Mouse (Mus musculus) embryonic facial prominence, embryonic 14.5 days (tissue): ENCODE measurements around the gene Dnajc15. TPM values are rescaled to one million over a fixed set of nuclear protein-coding genes. Genes with fewer than 3 reads are reported as not detected.
"Not testable (repeated sequence)": the region's sequence is repeated elsewhere in the genome, so short reads cannot be mapped to it uniquely, and the experiment has no call there.

Source experiments
- ATAC-seq: fragments of 200-750 bp; cut with Nextera tagmentation; 2 replicates; pipeline ENCODE4 v1.8.0; 2017; ENCODE audit warnings: low read depth, moderate number of reproducible peaks, moderate TSS enrichment
- DNase-seq: peaks from one replicate; pipeline ENCODE4 v3.0.0-alpha.2; 2015; ENCODE audit warnings: low spot score
- H3K27ac ChIP-seq: fragments of 300-500 bp; sonication (generic); replicated peaks from 2 replicates; pipeline ENCODE4 v1.5.1; 2014; ENCODE audit warnings: low read depth, mild to moderate bottlenecking, low read length, moderate library complexity
- H3K27me3 ChIP-seq: fragments of 300-500 bp; sonication (generic); replicated peaks from 2 replicates; pipeline ENCODE4 v1.6.1; 2014; ENCODE audit warnings: low read length; ENCODE audit not compliant: control insufficient read depth, insufficient read depth
- H3K36me3 ChIP-seq: fragments of 300-500 bp; sonication (generic); 2 replicates; pipeline ENCODE4 v1.6.1; 2014; ENCODE audit warnings: low read length, mixed read lengths; ENCODE audit not compliant: control insufficient read depth, insufficient read depth
- H3K4me1 ChIP-seq: fragments of 300-500 bp; sonication (generic); 2 replicates; pipeline ENCODE4 v1.6.1; 2014; ENCODE audit warnings: antibody characterized with exemption, low read length; ENCODE audit not compliant: control insufficient read depth, insufficient read depth
- H3K4me2 ChIP-seq: fragments of 300-500 bp; sonication (generic); 2 replicates; pipeline ENCODE4 v1.6.1; 2014; ENCODE audit warnings: low read depth, mild to moderate bottlenecking, low read length, moderate library complexity, mixed read lengths
- H3K4me3 ChIP-seq: fragments of 300-500 bp; sonication (generic); 2 replicates; pipeline ENCODE4 v1.5.1; 2014; ENCODE audit warnings: low read depth, mild to moderate bottlenecking, low read length
- H3K9ac ChIP-seq: fragments of 300-500 bp; sonication (generic); 2 replicates; pipeline ENCODE4 v1.6.1; 2014; ENCODE audit warnings: low read depth, mild to moderate bottlenecking, low read length, moderate library complexity, mixed read lengths
- H3K9me3 ChIP-seq: fragments of 300-500 bp; sonication (generic); 2 replicates; pipeline ENCODE4 v1.6.1; 2016; ENCODE audit warnings: low read length; ENCODE audit not compliant: control insufficient read depth
- WGBS: fragments of 180-500 bp; shearing (Covaris S2); extraction: QIAGEN DNeasy Blood & Tissue Kit; methylation state at CpG from one replicate; pipeline ENCODE4 v1.1.7; 2014; 5-methylcytosine and 5-hydroxymethylcytosine counted together
- polyA plus RNA-seq: library from polyadenylated mRNA; unstranded; fragments of >200 nt; fragmentation: Nextera tagmentation; extraction: Ambion mirVana; gene quantifications from 2 replicates; pipeline ENCODE4 v1.2.1, GENCODE M21; 2014

Gene Dnajc15
- polyA plus RNA-seq, 1 experiment from 2014 or later = 107 TPM

DNA sequence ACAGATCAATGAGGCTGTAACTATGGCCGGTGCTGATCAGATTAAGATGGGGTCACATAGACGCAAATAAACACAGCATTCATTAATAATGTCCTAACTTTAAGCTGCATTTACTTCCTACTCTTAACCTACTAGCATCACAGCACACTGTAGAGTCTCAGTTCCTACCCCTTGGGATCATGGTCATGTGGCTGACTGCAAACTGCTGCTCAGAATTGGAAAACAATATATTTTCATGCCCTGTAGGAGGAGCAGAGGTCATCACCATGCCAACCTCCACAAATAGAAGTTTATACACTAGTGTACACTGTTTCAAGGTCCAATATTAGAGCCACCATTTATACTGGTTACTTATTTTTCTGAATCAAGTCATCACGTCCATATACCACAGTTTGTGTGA lies 21.0 kb upstream of the Dnajc15 start:
- ATAC-seq (no peak), DNase-seq (no peak)
- 77% methylated on average over 3 of the region's 3 CpGs for WGBS
- Histone ChIP-seq H3K27me3 (no peaks in the 10 kb centered on the region), H3K4me3 (no peak overlapping the region), H3K9me3 (no peaks in the 10 kb centered on the region), H3K4me1 (no peaks in the 10 kb centered on the region), H3K4me2 (no peak overlapping the region), H3K27ac (no peak overlapping the region), H3K9ac (no peak overlapping the region), H3K36me3 (no peaks in the 10 kb centered on the region)

DNA sequence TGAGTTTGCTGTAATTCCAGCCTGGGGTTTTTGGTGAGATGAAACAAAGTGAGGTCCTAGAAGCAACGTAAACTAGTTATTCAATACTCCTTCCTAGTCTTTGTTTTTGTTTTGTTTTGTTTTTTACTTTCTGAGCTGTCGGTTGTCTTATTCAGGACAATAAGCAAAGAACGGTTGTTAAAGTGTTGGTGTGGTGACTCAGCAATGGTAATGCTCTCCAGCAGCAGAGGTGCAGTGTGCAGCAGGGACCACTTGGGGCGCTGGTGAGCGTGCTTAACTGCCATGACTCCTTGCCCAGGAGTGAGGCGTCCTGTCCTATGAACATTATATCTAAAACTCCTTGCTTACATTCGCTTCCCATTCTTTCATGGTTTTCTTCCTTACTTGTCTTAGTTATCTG lies 15.0 kb upstream of the Dnajc15 start:
- Histone ChIP-seq H3K4me2 (no peak overlapping the region), H3K27ac (no peak overlapping the region), H3K4me1 (no peaks in the 10 kb centered on the region), H3K4me3 (no peak overlapping the region), H3K9me3 (no peaks in the 10 kb centered on the region), H3K9ac (no peak overlapping the region), H3K27me3 (no peaks in the 10 kb centered on the region), H3K36me3 (no peaks in the 10 kb centered on the region)
- DNase-seq = no peak
- WGBS = 84% methylated on average over 7 of the region's 7 CpGs
- no peak for ATAC-seq

DNA sequence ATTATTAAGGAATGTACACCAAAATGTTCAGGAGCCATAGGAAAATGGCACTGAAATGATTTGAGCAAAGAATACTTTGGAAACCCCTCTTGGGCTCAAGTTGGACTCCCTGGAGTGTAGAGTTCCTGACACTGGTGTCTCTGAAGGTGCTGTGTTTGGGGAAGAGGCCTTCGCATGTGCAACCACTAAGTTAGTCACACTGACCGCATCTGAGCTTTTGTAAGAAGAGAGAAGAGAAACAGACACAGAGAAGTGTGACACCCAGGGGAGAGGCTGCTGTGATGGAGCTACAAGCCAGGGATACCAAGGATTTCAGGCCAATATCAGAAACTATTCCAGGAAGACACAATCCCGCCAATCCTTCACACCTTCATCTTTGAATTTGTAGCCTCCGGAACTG lies 12.0 kb upstream of the Dnajc15 start:
- ATAC-seq = no peak
- H3K9me3 ChIP-seq = no peaks in the 10 kb centered on the region
- WGBS = 84% methylated on average over 4 of the region's 4 CpGs

DNA sequence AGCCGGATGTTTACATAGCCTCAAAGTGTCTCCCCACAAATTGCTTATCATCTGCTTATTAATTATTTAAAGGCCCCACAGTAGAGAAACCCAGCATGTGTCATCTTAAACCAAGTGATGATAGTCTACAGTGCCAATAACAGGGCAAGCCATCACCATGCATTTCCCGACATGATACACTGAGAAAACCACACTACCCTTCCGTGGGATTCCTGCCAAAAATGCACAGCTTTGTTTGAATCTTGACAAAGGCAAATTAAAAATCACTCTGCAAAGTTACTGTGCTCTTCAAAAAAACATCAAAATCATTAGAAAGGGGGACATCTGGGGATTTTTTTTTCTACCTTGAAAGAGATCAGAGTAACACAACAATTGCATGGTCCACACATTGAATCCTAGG lies 11.5 kb upstream of the Dnajc15 start:
- 70% methylated on average over 3 of the region's 3 CpGs for WGBS
- no peak overlapping the region for H3K4me3 ChIP-seq
- H3K36me3 ChIP-seq = no peaks in the 10 kb centered on the region
- H3K9me3 ChIP-seq = no peaks in the 10 kb centered on the region
- no peak overlapping the region for H3K9ac ChIP-seq
- DNase-seq = no peak
- no peak overlapping the region for H3K4me2 ChIP-seq
- no peaks in the 10 kb centered on the region for H3K4me1 ChIP-seq
- H3K27me3 ChIP-seq = no peaks in the 10 kb centered on the region
- ATAC-seq = no peak
- H3K27ac ChIP-seq = no peak overlapping the region

More for the DNA sequence above, 12.0 kb upstream of the Dnajc15 start:
- H3K27me3 ChIP-seq = no peaks in the 10 kb centered on the region
- DNase-seq = no peak
- no peak overlapping the region for H3K4me2 ChIP-seq
- no peaks in the 10 kb centered on the region for H3K4me1 ChIP-seq
- H3K9ac ChIP-seq = no peak overlapping the region
- H3K36me3 ChIP-seq = no peaks in the 10 kb centered on the region
- H3K27ac ChIP-seq = no peak overlapping the region
- no peak overlapping the region for H3K4me3 ChIP-seq

DNA sequence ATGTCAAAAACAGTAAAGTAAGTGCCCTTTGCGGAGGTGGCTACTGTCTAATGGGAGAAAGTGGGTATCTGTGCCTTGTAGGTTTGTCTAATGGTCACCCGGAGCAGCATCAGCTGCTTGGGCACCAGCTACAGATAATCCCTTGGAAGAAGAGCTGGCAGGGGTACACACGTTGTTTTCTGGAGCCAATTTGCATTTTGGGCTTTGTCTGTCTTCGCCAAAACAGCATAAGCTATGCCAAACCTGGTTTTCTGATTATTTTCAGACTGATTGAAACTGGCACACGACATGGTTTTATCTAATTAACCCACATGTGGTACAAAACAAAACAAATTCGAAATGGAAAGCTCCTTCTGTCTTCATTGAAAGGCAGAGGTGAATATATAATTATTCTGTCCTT lies 7.7 kb upstream of the Dnajc15 start:
- Histone ChIP-seq H3K4me2 (no peak overlapping the region), H3K27ac (no peak overlapping the region; the same call in 1 of the 2 replicates), H3K4me1 (no peaks in the 10 kb centered on the region), H3K9me3 (no peaks in the 10 kb centered on the region), H3K36me3 (no peaks in the 10 kb centered on the region), H3K27me3 (no peaks in the 10 kb centered on the region), H3K4me3 (no peak overlapping the region), H3K9ac (no peak overlapping the region)
- 63% methylated on average over 6 of the region's 6 CpGs for WGBS
- DNase-seq = peak; percentile 21
- ATAC-seq = no peak

DNA sequence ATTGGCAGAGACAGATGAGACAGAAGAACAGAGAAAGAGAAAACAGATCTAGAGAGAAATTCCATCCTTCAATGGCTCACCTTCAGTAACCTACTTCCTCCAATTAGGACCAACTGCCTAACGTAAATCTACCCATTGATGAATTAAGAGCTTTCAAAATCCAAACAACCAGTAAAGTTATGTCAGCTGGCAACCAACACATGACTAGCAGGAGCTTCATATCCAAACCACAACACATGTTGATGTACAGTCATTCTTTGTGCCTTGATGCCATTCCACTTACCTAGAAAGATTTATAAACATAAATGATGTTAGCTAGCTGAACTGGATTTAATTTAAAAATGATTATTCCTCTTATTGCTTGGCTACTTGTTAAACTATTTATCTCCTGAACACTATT lies 7.1 kb upstream of the Dnajc15 start:
- H3K9me3 ChIP-seq = no peaks in the 10 kb centered on the region
- no peak overlapping the region for H3K4me3 ChIP-seq
- H3K27ac ChIP-seq = no peak overlapping the region
- no peak for ATAC-seq
- H3K27me3 ChIP-seq = no peaks in the 10 kb centered on the region
- no peak overlapping the region for H3K9ac ChIP-seq
- H3K4me2 ChIP-seq = no peak overlapping the region
- DNase-seq = no peak
- no peaks in the 10 kb centered on the region for H3K4me1 ChIP-seq
- no peaks in the 10 kb centered on the region for H3K36me3 ChIP-seq
- 43% methylated on average over 1 of the region's 1 CpGs for WGBS

DNA sequence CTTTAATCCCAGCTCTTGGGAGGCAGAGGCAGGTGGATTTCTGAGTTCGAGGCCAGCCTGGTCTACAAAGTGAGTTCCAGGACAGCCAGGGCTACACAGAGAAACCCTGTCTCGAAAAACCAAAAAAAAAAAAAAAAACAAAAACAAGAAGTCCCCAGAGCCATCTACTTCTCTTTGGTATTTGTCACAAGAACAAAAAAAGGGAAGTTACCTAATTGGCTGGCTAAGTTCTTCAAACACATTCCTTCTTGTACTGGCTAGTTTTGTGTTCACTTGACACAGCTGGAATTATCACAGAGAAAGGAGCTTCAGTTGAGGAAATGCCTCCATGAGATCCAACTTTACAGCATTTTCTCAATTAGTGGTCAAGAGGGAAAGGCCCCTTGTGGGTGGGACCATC lies 3.0 kb upstream of the Dnajc15 start:
- not testable (repeated sequence) for H3K36me3 ChIP-seq, H3K9ac ChIP-seq, DNase-seq, H3K27me3 ChIP-seq, H3K4me1 ChIP-seq, ATAC-seq, H3K4me2 ChIP-seq, H3K9me3 ChIP-seq, H3K4me3 ChIP-seq, H3K27ac ChIP-seq
- 57% methylated on average over 1 of the region's 2 CpGs for WGBS

DNA sequence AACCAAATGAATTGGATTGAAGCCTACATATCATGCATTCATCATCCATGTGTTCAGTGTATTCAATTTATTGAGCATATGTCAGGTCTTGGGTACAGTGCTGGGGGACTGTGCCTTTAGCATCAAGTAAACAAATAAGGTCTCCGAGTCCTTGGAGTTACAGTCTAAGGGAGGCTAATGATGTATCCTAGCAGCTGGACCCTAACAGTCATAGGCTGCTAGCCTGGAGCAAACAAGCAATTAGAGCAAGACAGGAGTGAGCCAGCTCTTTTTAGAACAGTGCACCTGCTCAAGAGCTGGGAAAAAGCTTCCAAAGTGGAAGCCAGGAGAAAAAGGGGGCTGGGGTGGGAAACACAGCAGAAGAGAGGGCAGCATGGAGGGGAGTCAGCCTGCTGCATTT lies 1.3 kb upstream of the Dnajc15 start:
- Histone ChIP-seq H3K9me3 (no peaks in the 10 kb centered on the region), H3K36me3 (no peaks in the 10 kb centered on the region), H3K4me2 (no peak overlapping the region), H3K9ac (no peak overlapping the region), H3K4me1 (no peaks in the 10 kb centered on the region), H3K4me3 (no peak overlapping the region), H3K27ac (no peak overlapping the region), H3K27me3 (no peaks in the 10 kb centered on the region)
- ATAC-seq = no peak
- WGBS = 78% methylated on average over 1 of the region's 1 CpGs
- no peak for DNase-seq

DNA sequence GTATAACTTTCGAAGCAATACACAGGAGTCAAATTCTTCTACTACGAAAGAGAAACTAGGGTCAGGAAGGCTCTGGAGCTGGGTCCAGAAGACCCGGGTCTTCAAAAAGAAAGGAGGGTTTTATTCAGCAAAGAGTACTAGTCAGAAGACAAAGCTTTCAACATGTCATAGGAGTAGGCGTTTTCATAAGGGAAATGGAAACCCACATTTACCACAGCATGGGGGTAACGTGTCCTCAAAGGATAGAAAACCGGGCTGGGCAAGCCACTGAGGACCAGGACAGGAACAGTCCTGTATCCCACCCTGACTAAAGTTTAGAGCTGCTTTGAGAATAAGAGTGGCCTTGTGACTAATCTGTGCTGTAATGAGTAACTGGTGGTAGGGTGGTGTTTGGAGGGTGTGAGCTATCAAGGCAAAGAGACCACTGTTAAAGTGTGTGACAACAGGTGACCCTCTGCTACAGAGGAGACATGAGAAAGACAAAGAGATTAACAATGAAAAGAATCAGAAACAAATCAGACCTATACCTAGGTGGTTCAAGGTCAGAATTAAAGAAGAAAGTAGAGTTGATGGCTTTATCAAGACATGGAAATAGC lies 3.4 kb downstream of the Dnajc15 start:
- no peaks in the 10 kb centered on the region for H3K4me1 ChIP-seq
- no peak for ATAC-seq
- 92% methylated on average over 6 of the region's 6 CpGs for WGBS
- no peaks in the 10 kb centered on the region for H3K36me3 ChIP-seq
- DNase-seq = no peak
- no peak overlapping the region for H3K9ac ChIP-seq
- no peak overlapping the region for H3K27ac ChIP-seq
- no peak overlapping the region for H3K4me2 ChIP-seq
- no peaks in the 10 kb centered on the region for H3K27me3 ChIP-seq
- H3K9me3 ChIP-seq = no peaks in the 10 kb centered on the region
- H3K4me3 ChIP-seq = no peak overlapping the region
